Mouse (Mus musculus) intestine, embryonic 15.5 days (tissue): ENCODE data around the gene Cdk1. TPM values are rescaled to one million over a fixed set of nuclear protein-coding genes. Genes with fewer than 3 reads are reported as not detected.

ENCODE experiments used
- ATAC-seq: fragments of 200-750 bp; cut with Nextera tagmentation; 2 replicates; pipeline ENCODE4 v1.8.0; 2017; ENCODE audit warnings: moderate TSS enrichment, moderate library complexity
- H3K27ac ChIP-seq: fragments of 300-500 bp; sonication (generic); 2 replicates; pipeline ENCODE4 v1.5.1; 2015; ENCODE audit warnings: mild to moderate bottlenecking, inconsistent platforms
- H3K27me3 ChIP-seq: fragments of 300-500 bp; sonication (generic); replicated peaks from 2 replicates; pipeline ENCODE4 v1.6.1; 2015; ENCODE audit warnings: inconsistent platforms
- H3K36me3 ChIP-seq: fragments of 300-500 bp; sonication (generic); 2 replicates; pipeline ENCODE4 v1.6.1; 2015; ENCODE audit warnings: inconsistent platforms
- H3K4me1 ChIP-seq: fragments of 300-500 bp; sonication (generic); replicated peaks from 2 replicates; pipeline ENCODE4 v1.6.1; 2015; ENCODE audit warnings: inconsistent platforms
- H3K4me2 ChIP-seq: fragments of 300-500 bp; sonication (generic); replicated peaks from 2 replicates; pipeline ENCODE4 v1.6.1; 2015; ENCODE audit warnings: mild to moderate bottlenecking, inconsistent platforms
- H3K4me3 ChIP-seq: fragments of 300-500 bp; sonication (generic); replicated peaks from 2 replicates; pipeline ENCODE4 v1.5.1; 2015; ENCODE audit warnings: inconsistent platforms
- H3K9ac ChIP-seq: fragments of 300-500 bp; sonication (generic); 2 replicates; pipeline ENCODE4 v1.6.1; 2015; ENCODE audit warnings: inconsistent platforms
- H3K9me3 ChIP-seq: fragments of 300-500 bp; sonication (generic); 2 replicates; pipeline ENCODE4 v1.6.1; 2016; ENCODE audit warnings: inconsistent platforms
- WGBS: fragments of 180-500 bp; shearing (Covaris S2); methylation state at CpG from one replicate; pipeline ENCODE4 v1.1.7; 2015; 5-methylcytosine and 5-hydroxymethylcytosine counted together
- polyA plus RNA-seq: library from polyadenylated mRNA; unstranded; fragments of >200 nt; fragmentation: Nextera tagmentation; extraction: Ambion mirVana; gene quantifications from 2 replicates; pipeline ENCODE4 v1.2.1, GENCODE M21; 2015

The Cdk1 gene
- polyA plus RNA-seq, result 414 and 444 TPM in 2 replicates

DNA sequence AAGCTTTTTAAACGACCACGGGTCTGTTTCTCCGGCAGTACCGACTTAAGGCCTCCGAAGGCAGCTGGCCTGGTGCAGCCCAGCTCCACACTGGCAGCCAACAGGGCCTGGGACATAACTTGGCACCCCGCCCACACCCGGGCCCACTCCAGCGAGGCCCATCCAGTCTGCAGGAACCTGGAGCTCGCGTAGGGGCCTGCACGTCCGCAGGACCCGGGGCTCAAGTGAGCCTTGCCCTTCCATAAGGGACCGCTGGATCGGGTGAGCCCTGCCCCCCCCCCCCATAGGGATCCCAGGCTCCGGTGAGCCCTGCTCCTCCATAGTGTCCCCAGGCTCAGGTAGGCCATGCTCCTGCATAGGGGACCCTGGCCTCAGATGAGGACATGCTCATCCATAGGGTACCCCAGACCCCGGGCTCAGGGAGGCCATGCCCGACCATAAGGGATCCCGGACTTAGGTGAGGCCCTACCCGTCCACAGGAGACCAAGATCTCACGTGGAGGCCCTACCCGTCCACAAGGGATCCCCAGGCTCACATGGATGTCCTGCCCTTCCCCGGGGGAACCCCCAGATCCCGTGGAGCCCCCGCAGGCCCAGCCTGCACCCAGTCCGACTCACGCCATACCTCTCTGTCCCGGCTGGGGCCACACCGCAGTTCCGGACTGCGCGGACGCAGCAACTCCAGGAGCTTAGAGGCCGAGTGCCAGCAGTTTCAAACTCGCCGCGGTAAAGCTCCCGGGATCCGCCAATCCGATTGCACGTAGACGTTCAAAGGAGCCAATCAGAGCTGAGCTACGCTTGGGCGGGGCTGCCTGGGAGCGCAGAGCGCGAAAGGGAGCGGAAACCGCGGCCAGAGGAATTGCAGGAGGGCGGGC lies at the start of gene Cdk1:
Cdk1 (minus strand) TSS at position 727 of the 874 bp plus-strand sequence.
- WGBS, result under 1% methylated on average over 51 of the region's 51 CpGs
- Histone ChIP-seq H3K36me3 (peaks cover 14% of the 10 kb centered on the region), H3K4me3 (peak within 1 kb of the TSS; percentile 84), H3K27me3 (no peaks in the 10 kb centered on the region), H3K9me3 (no peaks in the 10 kb centered on the region), H3K27ac (peak within 1 kb of the TSS; percentile 72), H3K4me1 (peaks cover 28% of the 10 kb centered on the region), H3K4me2 (peak within 1 kb of the TSS; percentile 72), H3K9ac (peak within 1 kb of the TSS; percentile 83)
- ATAC-seq, result peak; percentile 98

DNA sequence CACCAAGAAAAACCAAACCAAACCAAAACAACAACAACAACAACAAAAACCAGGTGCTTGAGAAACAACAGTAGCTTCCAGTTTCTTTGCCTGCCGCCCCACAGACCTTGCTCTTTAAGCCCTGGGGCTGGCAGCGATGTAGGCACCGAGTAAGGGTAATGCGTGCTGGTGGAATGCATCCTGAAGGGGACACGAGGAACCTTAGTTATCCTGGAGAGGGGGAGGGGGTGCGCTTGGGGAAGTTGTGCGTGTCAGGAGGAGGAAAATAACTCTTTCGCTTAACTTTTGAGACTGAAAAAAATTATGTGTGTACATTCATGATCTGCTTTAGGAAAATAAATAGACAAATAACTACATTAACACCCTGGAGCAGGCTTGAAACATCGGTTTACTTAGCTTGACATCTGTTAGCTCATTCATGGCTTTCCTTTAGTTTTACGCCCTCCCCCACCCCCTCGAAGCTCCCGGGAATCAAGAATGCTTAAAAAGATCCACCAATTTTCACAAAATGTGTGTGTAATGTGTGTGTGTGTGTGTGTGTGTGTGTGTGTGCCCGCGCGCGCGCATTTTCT lies 47.2 kb upstream of the Cdk1 start:
- H3K36me3 ChIP-seq, result no peaks in the 10 kb centered on the region
- H3K4me2 ChIP-seq, result peak overlapping the region; percentile 100
- no peak overlapping the region for H3K27ac ChIP-seq
- peaks cover 19% of the 10 kb centered on the region for H3K4me1 ChIP-seq
- H3K9ac ChIP-seq, result peak overlapping the region; percentile 66
- H3K9me3 ChIP-seq, result no peaks in the 10 kb centered on the region
- no peak for ATAC-seq
- peaks cover 26% of the 10 kb centered on the region for H3K27me3 ChIP-seq
- peak overlapping the region; percentile 70 for H3K4me3 ChIP-seq
- 7% methylated on average over 17 of the region's 17 CpGs for WGBS

DNA sequence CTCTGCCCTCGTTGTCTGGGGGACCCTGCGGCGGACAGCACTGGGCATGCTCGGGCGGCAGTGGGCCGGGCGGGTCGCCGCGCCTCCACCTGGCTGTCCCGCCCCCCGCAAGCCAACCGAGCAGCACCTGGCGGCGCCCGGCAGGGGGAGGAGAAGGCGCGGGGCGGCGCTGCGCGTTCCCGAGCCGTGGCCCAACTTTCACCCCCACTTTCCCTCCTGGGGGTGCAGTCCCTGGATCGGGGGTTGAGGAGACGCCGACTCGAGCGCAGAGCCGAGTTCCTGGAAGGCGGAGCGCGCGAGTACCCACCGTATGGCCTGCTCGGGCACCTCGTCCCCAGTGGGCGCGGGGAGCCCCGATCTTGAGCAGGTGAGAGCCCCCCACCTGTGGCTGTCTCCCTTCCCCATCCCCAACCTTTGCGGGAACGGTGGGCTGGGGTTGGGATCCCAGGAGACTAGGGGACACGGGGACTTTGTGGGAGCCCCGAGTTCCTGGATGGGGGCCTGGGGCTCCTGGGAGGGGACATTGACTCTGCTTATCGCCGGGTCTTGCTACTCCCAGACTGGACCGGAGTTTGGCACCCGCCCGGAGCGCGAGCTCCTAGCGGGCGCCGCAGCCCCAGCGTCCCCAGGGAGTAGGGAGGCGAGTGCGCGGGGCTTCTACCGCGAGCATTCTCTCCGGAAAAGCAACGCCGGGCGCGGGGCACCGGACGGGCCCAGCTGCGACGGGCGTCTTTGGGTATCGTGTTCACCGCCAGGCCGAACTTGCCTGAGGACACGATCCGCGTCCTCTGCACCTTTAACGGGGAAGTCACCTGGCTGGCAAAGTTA lies 46.2 kb upstream of the Cdk1 start, which contains the start of gene Ank3:
Ank3 (plus strand) TSS at position 11 of the 828 bp plus-strand sequence.
- Histone ChIP-seq H3K27me3 (peaks cover 26% of the 10 kb centered on the region), H3K4me2 (peak within 1 kb of the TSS; percentile 100), H3K9me3 (no peaks in the 10 kb centered on the region), H3K27ac (no peak within 1 kb of the TSS), H3K4me3 (peak within 1 kb of the TSS; percentile 70), H3K9ac (peak within 1 kb of the TSS; percentile 66), H3K36me3 (no peaks in the 10 kb centered on the region), H3K4me1 (peaks cover 19% of the 10 kb centered on the region)
- ATAC-seq, result peak; percentile 92
- WGBS, result under 1% methylated on average over 76 of the region's 77 CpGs

DNA sequence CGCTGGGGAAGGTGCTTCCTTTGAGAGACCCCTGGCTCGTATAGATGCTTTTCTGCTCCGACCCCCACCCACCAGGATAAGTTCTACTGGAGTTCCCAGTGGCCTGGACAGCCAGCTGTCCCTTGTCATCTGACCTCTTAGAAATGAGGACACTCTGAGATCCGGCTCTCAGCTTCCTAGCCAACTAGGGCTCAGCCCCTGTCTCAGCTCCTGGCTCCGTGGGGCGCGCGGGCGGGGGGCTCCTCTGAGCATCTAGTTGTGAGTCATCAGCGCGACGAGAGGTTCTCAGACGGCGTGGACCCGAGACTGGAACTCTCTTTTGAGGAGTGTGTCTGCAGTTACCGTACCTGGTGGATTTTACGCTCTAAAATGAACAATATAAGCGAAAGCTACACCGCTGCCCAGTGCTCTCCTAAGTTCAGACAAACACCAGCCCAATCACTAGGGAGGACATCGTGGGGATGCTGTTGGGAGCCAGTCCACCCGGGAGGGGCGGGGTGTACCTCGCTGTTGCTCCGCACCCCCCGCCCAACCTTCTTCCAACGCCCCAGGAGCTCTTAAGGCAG lies 45.5 kb upstream of the Cdk1 start:
- Histone ChIP-seq H3K4me1 (peaks cover 19% of the 10 kb centered on the region), H3K27ac (no peak overlapping the region), H3K9me3 (no peaks in the 10 kb centered on the region), H3K4me2 (peak overlapping the region; percentile 100), H3K9ac (peak overlapping the region; percentile 66), H3K27me3 (peaks cover 26% of the 10 kb centered on the region), H3K4me3 (peak overlapping the region; percentile 70), H3K36me3 (no peaks in the 10 kb centered on the region)
- ATAC-seq, result peak; percentile 49
- WGBS, result 2% methylated on average over 26 of the region's 26 CpGs

DNA sequence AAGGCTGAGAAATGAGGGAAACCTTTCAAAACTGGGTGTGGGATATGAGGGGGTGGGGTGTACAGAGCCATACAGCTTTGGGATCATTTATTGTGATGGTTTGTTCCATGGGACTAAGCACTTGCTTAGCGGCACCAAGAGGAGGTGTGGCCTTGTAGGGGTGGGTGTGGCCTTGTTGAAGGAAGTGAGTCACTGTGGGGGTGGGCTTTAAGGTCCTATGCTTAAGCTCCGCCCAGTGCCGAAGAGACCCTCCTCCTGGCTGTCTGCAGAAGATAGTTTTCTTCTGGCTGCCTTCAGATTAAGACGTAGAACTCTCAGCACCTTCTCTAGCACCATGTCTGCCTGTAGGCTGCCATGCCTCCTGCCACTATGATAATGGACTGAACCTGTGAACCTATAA lies 36.8 kb upstream of the Cdk1 start:
- H3K9me3 ChIP-seq, result no peaks in the 10 kb centered on the region
- H3K4me3 ChIP-seq, result no peak overlapping the region
- 83% methylated on average over 4 of the region's 4 CpGs for WGBS
- no peak overlapping the region for H3K9ac ChIP-seq
- H3K27me3 ChIP-seq, result no peaks in the 10 kb centered on the region
- H3K36me3 ChIP-seq, result no peaks in the 10 kb centered on the region
- no peak overlapping the region for H3K4me2 ChIP-seq
- H3K27ac ChIP-seq, result no peak overlapping the region
- no peaks in the 10 kb centered on the region for H3K4me1 ChIP-seq
- ATAC-seq, result no peak

DNA sequence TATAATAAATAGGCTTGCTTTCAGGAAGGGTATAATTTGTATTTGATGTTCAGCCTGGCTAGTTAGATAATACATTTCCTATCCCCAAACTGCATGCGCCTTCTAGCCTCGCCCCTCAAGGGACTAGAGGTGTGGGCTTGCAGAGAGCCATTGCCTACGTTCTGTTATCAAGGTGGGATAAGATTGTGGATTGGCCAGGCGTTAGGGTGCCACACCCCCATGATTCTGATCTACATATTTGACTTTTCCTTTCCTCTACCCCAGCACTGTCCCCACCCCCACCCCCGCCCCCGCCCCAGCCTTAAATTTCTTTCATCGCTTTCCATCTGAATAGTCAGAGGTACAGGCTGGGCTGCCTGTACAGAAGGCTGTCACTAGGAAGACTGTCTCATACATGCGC lies 34.0 kb upstream of the Cdk1 start:
- H3K4me3 ChIP-seq, result no peak overlapping the region
- H3K27ac ChIP-seq, result no peak overlapping the region
- H3K4me2 ChIP-seq, result no peak overlapping the region
- no peak overlapping the region for H3K9ac ChIP-seq
- H3K4me1 ChIP-seq, result no peaks in the 10 kb centered on the region
- WGBS, result 72% methylated on average over 8 of the region's 8 CpGs
- H3K9me3 ChIP-seq, result no peaks in the 10 kb centered on the region
- no peaks in the 10 kb centered on the region for H3K36me3 ChIP-seq
- no peaks in the 10 kb centered on the region for H3K27me3 ChIP-seq
- ATAC-seq, result no peak

DNA sequence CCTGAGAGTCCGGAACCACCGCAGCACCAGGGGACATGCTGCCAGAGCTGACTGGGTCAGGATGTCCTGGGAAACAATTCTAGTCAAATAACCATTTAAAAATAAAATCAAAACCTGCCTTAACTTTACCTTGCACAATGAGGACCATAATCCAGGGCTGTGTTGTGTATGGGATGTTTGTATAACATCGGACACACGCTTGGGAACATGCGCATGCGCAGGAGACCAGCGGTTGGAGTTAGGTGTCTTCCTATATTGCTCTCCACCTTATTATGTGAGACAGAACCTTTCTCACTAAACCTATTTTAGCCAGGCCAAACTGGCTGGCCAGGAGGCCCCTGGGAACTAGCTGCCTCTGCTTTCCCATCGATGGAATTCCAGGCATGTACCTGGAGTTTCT lies 32.4 kb upstream of the Cdk1 start:
- Histone ChIP-seq H3K27me3 (no peaks in the 10 kb centered on the region), H3K9ac (no peak overlapping the region), H3K4me3 (no peak overlapping the region), H3K27ac (no peak overlapping the region), H3K4me1 (no peaks in the 10 kb centered on the region), H3K9me3 (no peaks in the 10 kb centered on the region), H3K4me2 (no peak overlapping the region), H3K36me3 (no peaks in the 10 kb centered on the region)
- WGBS, result 87% methylated on average over 8 of the region's 8 CpGs
- ATAC-seq, result no peak

DNA sequence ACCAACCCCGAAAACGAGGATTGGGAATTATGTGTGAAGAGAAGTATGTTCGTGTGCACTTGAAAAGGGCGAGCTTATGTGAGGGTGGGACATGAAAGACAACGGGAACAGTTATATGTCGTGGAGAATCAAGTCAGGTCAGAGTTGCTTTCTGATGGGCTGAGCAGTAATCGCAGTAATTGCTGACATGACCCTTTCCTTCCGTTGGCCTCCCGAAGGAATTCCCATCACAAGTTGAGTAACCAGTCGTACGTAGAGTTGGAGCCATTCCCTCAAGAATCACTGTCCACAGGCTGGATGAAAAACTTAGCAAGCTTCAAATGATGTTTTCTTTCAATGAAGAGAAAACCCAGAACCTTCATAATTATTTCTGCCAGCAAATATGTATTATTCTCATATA lies 31.9 kb upstream of the Cdk1 start:
- H3K27ac ChIP-seq, result no peak overlapping the region
- H3K4me2 ChIP-seq, result no peak overlapping the region
- H3K36me3 ChIP-seq, result no peaks in the 10 kb centered on the region
- no peak overlapping the region for H3K4me3 ChIP-seq
- no peaks in the 10 kb centered on the region for H3K4me1 ChIP-seq
- no peaks in the 10 kb centered on the region for H3K27me3 ChIP-seq
- WGBS, result 73% methylated on average over 11 of the region's 11 CpGs
- no peaks in the 10 kb centered on the region for H3K9me3 ChIP-seq
- ATAC-seq, result no peak
- H3K9ac ChIP-seq, result no peak overlapping the region

DNA sequence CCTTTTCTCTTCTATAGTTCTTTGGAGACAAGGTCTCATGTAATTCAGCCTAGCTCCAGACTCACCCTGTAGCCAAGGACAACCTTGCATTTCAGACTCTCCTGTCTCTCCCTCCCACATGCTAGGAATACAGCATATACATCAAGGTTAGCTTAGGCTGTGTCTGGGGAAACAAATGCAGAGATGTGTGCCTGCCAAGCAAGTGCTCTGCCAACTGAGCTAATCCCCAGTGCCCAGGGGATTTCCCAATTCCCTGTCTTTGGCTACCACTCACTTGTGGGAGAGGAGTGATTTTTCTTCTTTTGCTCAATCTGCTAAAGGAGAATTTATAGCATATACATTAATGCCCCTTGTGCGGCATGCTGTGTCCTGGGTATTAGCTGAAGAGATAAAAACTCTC lies 30.4 kb upstream of the Cdk1 start:
- H3K4me3 ChIP-seq, result no peak overlapping the region
- no peaks in the 10 kb centered on the region for H3K36me3 ChIP-seq
- H3K9ac ChIP-seq, result no peak overlapping the region
- H3K27ac ChIP-seq, result no peak overlapping the region
- no peak overlapping the region for H3K4me2 ChIP-seq
- no peaks in the 10 kb centered on the region for H3K9me3 ChIP-seq
- no peaks in the 10 kb centered on the region for H3K4me1 ChIP-seq
- H3K27me3 ChIP-seq, result no peaks in the 10 kb centered on the region
- WGBS, result 66% methylated on average over 1 of the region's 1 CpGs
- ATAC-seq, result no peak

DNA sequence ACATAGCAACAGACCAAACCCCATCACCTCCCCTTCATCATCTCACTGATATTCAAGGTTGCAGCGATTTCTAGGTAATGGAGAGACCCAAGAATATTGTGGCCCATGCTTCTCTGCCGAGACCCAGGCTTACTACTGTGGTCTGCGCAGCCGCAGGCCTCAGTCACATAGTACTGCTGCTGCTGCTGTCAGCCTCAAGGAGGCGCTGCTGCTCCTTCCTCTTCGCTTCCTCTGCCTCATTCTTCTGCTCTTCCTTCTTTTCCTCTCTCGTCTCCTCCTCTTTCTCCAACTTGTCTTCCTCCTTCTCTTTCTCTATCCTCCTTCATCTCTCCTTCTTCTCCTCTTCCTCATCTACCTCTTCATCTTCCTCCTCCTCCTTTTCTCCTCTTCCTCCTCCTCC lies 22.4 kb upstream of the Cdk1 start:
- no peak for ATAC-seq
- H3K9ac ChIP-seq, result no peak overlapping the region
- H3K36me3 ChIP-seq, result no peaks in the 10 kb centered on the region
- H3K4me1 ChIP-seq, result no peaks in the 10 kb centered on the region
- no peaks in the 10 kb centered on the region for H3K27me3 ChIP-seq
- no peak overlapping the region for H3K4me3 ChIP-seq
- no peaks in the 10 kb centered on the region for H3K9me3 ChIP-seq
- no peak overlapping the region for H3K27ac ChIP-seq
- H3K4me2 ChIP-seq, result no peak overlapping the region
- 56% methylated on average over 7 of the region's 7 CpGs for WGBS

DNA sequence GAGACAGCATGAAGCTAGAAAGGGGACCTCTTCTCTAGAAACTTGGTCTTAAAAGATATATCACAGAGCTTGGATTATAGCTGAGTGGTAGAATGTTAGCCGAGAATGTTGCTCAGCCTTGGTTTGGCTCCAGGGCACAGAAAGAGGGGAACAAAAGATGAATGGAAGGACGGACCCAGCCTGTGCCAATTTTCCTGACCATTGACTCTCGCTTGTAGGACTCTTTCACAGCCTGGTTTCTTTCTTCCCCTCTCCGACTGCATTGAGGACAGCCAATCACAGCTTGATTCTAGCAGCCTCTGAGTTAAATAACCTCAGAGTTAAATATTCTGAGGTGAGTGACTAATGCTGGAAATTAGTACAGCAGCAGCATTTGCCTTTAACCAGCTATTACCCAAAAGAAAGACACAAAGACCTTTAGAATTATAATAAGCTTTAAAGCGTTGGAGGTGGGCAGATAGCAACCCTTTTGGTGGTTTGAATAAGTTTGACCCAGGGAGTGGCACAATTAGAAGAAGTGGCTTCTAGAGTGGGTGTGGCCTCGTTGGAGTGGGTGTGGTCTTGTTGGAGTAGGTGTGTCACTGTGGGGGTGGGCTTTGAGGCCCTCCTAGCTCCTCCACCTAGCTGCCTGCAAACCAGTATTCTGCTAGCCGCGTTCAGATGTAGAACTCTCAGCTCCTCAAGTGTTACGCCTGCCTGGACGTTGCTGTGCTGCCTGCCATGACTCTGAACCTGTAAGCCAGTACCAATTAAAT lies 21.2 kb upstream of the Cdk1 start:
- Histone ChIP-seq H3K4me1 (no peaks in the 10 kb centered on the region), H3K4me2 (no peak overlapping the region), H3K27me3 (no peaks in the 10 kb centered on the region), H3K27ac (no peak overlapping the region), H3K36me3 (no peaks in the 10 kb centered on the region), H3K4me3 (no peak overlapping the region), H3K9ac (no peak overlapping the region), H3K9me3 (no peaks in the 10 kb centered on the region)
- WGBS, result 71% methylated on average over 10 of the region's 10 CpGs
- ATAC-seq, result no peak
